Mouse (Mus musculus) large intestine, adult 2 months (tissue): ENCODE data around the gene Nmd3. TPM values are rescaled to one million over a fixed set of nuclear protein-coding genes. Genes with fewer than 3 reads are reported as not detected.

Experiments
- DNase-seq: peaks from one replicate; pipeline ENCODE4 v3.0.0-alpha.2; 2012; ENCODE audit warnings: low read depth, low spot score
- WGBS: fragments of 180-500 bp; shearing (Covaris S2); methylation state at CpG from one replicate; pipeline ENCODE4 v1.1.7; 2018; 5-methylcytosine and 5-hydroxymethylcytosine counted together
- polyA plus RNA-seq: library from polyadenylated mRNA; depleted of rRNA; stranded (reverse); fragments of >200 nt; gene quantifications from 2 replicates; pipeline ENCODE4 v1.2.3, GENCODE M21; 2012; rRNA removed

The Nmd3 gene
- polyA plus RNA-seq, 1 experiment: 30.1 TPM

DNA sequence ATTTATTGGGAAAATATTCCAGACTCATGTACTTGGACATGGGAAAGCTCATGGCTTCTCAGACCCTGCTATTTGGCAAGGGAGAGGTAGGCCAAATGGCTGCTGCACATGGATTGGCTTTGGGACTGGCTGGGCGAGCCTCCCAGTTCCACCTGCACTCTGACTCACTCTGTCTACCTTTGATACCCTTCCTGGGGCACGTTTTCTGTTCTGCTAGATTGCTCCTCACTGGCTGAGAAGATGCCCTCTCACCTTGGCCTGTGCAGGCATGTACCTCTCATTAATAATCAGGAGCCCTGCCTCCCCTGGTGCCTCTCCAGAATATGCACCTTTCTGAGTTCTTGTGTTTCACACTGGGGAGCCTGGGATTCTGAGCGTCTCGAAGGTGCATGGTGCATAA, 39.4 kb downstream of the Nmd3 start:
- WGBS: 73% methylated on average over 4 of the region's 4 CpGs
- DNase-seq: no peak

DNA sequence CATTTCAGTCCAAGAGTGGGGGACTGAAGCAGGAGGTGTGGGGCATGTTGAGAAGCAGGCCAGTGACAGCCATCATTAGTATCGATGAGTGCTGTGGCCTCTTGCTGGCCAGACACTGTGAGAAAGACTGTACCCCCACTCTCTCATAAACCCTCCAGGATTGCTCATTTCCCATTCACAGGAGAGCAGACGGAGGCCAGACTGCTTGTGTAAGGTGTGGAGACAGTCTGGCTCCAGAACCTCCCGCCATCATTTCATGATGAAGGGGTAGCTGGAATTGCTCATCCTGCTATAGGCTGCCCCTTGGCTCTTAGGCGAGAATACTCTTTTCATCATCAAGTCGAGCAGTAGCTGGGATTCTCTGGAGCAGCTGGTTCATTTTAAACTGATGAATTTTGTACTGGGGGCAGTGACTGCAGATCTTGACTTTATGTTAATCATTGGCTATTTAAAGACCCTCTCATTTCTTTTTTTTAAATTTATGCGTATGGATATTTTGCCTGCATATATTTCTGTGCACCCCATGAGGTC, 41.1 kb downstream of the Nmd3 start:
- WGBS: 80% methylated on average over 6 of the region's 6 CpGs
- DNase-seq: no peak

DNA sequence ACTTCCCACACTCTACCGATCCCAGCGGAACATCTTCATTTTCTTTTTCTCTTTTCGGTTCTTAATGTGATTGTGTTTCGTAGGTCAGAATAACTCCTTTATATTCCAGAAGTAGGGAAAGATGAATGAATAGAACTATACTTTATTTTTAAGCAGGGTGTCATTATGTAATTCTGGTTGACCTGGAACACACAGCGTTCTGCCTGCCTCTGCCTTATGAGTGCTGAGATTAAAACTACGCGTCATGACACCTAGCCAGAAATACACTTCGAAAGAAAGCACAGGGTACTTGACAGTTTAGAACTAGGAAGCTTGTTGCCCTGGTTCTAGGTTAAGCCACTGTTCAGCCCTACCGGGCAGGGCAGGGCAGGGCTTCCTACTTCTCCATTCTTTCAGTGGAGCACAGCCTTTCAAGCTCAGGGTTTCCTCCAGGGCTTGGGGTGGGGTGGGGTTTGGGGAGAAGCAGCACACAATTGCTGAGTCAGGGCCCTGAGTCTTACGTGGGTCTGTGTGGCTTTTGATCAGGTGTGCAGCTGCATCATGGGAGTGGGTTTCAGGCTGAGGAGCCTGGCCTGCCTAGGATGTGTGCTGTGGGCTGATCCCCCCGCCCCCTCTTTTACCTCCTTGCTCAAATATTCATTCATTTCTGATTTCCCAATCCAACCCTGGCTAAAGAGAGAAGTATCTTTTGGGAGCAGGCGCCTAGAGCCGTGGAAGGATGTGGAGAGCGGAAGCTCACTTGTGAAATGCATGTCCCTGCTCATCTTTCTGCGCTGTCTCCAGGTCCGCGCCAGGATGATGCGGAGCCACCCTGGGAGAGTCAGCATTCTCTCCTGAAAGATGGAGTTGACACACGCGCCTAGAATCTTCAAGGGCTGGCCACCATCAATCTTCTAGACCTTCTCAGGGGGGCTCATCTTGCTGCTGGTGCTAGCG, 42.1 kb downstream of the Nmd3 start:
- no peak for DNase-seq

DNA sequence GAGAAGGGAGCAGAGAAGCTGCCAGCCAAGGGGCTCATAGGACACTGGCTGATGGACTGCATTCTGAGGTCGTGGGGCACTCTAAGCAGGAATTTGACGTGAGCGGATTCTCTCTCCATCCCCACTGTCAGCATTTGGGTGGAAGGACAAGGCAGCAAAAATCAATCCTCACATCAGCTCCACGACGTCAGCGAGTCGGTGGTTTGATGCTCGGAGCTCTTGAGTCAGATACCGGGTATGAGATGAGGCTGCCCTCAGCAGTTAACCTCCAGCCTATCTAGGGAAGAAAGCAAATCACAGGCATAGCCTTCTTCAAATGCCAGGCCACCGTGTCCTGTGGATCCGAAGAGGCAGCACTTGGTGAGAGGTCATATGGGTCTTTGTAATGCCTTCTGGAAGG, 43.4 kb downstream of the Nmd3 start:
- no peak for DNase-seq
- 95% methylated on average over 11 of the region's 11 CpGs for WGBS

More for the DNA sequence above, 42.1 kb downstream of the Nmd3 start:
- WGBS: 92% methylated on average over 21 of the region's 21 CpGs

DNA sequence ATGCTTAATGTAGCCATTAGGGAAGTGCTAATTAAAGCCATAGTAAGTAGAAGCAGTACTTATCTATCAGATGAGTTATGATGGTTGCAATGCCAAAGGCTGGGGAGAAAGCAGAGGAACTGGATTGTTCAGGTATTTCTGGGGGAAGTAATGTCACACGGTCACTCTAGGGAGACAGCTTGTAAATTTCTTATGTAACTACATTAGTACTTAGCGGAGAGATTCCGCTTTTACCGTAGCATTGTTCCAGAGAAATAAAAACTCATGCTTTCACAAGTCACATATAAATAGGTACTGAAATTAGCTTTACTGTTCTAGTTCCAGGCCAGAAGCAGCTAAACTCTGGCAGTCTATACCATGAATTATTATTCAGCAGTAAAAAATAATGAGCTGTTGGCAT, 47.4 kb downstream of the Nmd3 start:
- no peak for DNase-seq
- WGBS: 71% methylated on average over 4 of the region's 4 CpGs

DNA sequence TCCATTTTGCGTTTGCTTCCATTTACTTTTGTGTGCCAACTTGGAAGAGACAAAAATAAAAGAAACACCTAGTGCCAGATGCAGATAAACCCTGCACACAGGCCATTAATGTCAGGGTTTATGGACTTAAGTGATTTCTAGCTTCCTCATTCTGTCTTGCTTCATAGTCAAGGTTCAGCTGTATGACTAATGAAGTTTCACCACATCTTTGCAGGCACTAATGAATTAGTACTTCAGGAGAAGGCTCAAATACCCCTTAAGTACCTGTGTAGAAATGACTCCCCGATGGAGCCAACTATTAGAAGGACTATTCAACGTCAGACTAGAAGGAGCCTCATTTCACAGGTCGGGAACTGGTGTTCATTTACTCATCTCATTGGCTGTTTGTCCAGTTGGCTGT, 51.6 kb downstream of the Nmd3 start:
- DNase-seq: no peak
- WGBS: 72% methylated on average over 4 of the region's 4 CpGs

DNA sequence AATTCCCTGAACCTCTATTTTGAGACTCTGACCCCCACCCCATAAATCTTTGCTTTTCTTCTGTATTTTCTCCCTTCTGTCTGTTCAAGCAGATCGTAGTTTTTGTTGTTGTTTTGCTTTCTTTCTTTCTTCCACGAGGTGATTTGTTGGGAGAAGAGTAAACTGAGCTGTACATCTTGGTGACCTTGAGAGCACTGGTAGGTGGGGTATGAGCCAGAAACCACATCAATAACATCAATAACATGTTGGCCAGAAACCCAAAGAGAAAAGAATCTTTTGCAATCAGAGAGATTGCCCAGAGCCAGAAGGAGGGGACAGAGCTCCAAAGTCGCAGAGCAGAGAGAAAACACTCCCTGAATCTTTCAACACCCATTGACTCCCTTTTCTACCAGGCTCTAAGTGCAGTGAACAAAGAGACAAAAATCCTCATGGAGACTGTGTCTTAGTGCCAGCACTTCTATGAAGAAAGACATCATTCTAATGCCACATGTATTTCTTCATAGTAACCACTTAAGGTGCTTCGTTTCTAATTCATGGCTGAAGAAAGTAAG, 57.5 kb downstream of the Nmd3 start:
- no peak for DNase-seq
- WGBS: 62% methylated on average over 4 of the region's 4 CpGs

DNA sequence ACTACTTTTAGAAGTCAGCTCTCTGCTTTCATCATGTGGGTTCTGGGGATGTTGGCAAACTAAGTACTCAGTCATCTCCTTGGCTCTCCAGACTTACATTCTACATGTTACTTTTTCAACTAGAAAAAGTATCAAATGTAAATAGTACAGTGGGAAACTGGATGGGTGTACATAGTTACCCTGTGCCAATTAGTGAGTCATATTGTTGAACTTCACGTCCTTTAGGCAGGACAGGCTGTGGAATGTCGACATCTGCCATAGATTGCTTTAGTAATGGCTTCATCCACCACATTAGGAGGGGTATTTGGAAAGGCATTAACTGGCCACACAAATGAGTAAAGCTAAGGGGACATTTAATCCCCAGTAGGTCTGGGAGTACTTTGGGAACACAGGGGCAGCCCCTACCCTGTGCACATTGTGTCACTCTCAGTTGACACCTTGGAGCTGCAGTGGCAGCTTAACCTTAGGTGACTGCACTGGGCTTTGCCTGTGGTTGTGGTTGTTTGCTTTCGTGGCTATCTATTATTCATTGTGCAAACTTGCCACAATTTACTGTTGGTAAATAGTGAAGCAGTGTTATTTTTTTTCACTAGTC, 71.1 kb downstream of the Nmd3 start:
- DNase-seq: no peak
- WGBS: 41% methylated on average over 3 of the region's 3 CpGs

DNA sequence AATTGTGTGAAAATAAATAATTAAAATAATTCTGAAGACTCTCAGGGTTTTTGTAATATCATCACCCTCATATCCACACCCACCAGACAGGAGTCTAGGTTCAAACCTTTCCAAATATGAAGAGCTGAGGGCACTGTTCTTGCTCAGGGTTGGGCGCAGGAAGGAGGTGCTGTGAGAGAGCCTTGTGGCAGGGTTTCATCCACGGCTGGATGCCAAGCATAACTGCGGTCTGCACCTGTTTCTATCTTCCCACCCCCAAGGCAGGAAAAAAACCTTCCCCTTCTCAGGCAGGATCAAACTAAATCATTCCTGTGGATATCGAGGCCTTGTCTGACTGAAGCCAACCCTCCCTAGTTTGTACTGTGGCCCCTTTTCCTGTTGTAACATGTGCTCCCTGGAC, 75.7 kb downstream of the Nmd3 start:
- WGBS: 81% methylated on average over 4 of the region's 4 CpGs
- DNase-seq: no peak

DNA sequence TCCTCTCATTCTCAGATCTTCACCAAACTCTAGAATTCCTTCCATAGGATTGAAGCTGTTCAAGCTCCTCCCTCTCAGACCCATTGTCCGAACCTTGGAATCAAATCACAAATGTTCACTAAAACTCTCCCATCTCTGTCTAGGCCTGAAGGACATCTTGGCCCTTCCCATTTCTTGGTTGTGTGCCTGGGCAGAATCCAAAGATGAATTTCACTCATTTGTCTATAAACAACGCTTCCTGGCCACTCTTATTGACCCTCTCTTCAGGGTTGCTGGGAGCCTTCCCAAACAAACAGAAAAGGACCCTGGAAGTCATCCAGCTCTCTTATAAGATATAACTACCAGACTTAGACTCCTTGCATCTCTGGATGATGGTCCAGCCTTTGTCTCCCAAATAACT, 76.2 kb downstream of the Nmd3 start:
- 44% methylated on average over 2 of the region's 2 CpGs for WGBS
- DNase-seq: no peak

DNA sequence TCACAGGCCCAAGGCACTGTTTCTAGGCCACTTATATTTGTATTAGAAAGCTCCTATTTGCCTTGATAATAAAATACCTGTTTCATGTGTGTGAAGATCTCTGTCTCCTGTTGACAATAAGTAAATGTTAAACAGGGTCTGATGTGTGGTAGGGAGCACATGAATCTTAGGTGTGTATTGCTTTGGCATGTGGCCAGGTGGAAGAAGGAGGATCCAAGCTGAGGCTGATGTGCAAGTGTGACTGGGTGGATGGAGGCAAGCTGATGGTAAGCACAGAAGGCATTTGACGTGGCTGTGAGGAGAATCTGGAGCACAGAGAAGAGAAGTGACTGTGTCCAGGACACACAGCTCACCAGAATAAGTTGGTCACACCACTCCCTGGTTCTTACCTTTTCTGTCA, 77.3 kb downstream of the Nmd3 start:
- DNase-seq: no peak
- 38% methylated on average over 1 of the region's 1 CpGs for WGBS

DNA sequence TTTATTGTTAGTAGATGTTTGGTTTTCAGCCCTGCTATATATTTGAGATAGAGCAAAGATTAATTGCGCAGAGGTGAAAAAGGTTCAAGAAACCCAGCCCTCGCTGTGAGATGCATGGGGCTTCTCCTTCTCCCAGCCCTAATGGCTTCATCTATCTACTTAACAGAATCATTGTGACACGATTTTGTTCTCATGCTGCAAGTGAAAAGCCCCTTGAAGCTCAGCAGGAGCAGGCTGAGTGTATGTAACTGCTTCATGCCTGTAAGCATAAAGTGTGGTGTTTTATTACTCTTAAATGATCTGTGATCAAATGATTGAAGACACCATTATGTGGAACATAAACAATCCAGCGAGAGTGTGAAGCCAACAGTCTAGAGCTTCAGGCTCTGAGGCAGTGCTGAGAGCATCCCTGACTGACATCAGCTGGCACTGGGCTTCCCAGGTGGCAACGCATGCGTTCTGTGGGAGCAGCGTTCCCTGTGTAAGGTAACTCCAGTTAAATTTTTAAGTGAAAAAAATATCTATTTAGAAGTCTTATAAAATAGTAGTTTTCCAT, 79.1 kb downstream of the Nmd3 start:
- no peak for DNase-seq
- 52% methylated on average over 7 of the region's 7 CpGs for WGBS

DNA sequence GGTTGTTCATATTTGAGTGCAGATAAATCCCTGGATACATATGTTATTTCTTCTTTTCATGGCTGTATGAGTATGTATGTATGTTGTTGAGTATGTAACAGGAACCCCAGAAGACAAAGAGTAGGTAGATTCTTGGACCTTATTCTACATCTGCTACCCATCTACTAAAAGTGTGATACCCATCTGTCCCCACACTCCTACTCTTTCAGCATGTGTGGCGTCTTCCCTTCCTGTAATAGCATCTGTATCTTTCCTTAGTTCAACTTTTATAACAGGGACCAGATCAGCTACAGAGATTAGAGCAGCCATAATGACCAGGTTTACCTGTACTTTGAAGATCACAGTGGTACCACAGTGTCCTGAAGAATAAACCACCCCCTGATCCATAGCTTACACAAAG, 81.4 kb downstream of the Nmd3 start:
- WGBS: 84% methylated on average over 1 of the region's 1 CpGs
- no peak for DNase-seq

Other genes starting within 250 kb of the Nmd3 start
- 4.5 and 5.6 TPM in 2 replicates for gene B3galnt1, start 123.0 kb upstream of the Nmd3 start, polyA plus RNA-seq
- 2.0 and 2.3 TPM in 2 replicates for gene Sptssb, start 138.0 kb downstream of the Nmd3 start, polyA plus RNA-seq